Mouse (Mus musculus) forebrain, embryonic 14.5 days (tissue): ENCODE measurements around the gene Casp12. TPM values are rescaled to one million over a fixed set of nuclear protein-coding genes. Genes with fewer than 3 reads are reported as not detected.
"Not testable (repeated sequence)": the region's sequence is repeated elsewhere in the genome, so short reads cannot be mapped to it uniquely, and the experiment has no call there.

Source experiments
- ATAC-seq: fragments of 200-750 bp; cut with Nextera tagmentation; 2 replicates; pipeline ENCODE4 v1.8.0; 2017; ENCODE audit warnings: mild to moderate bottlenecking, moderate library complexity
- DNase-seq: peaks from one replicate; pipeline ENCODE4 v3.0.0-alpha.2; 2015; ENCODE audit warnings: low spot score
- H3K27ac ChIP-seq: fragments of 300-500 bp; sonication (generic); 2 replicates; pipeline ENCODE4 v1.5.1; 2014; ENCODE audit warnings: low read depth, mild to moderate bottlenecking, control low read depth, low read length, moderate library complexity
- H3K27me3 ChIP-seq: fragments of 300-500 bp; sonication (generic); replicated peaks from 2 replicates; pipeline ENCODE4 v1.6.1; 2014; ENCODE audit warnings: low read length, control low read depth, mixed read lengths; ENCODE audit not compliant: control insufficient read depth, insufficient read depth
- H3K36me3 ChIP-seq: fragments of 300-500 bp; sonication (generic); 2 replicates; pipeline ENCODE4 v1.6.1; 2014; ENCODE audit warnings: low read length, control low read depth; ENCODE audit not compliant: control insufficient read depth, insufficient read depth
- H3K4me1 ChIP-seq: fragments of 300-500 bp; sonication (generic); 2 replicates; pipeline ENCODE4 v1.6.1; 2014; ENCODE audit warnings: antibody characterized with exemption, low read length, control low read depth; ENCODE audit not compliant: control insufficient read depth, insufficient read depth
- H3K4me2 ChIP-seq: fragments of 300-500 bp; sonication (generic); 2 replicates; pipeline ENCODE4 v1.6.1; 2014; ENCODE audit warnings: mild to moderate bottlenecking, control low read depth, low read length
- H3K4me3 ChIP-seq: fragments of 300-500 bp; sonication (generic); 2 replicates; pipeline ENCODE4 v1.5.1; 2014; ENCODE audit warnings: low read depth, low read length, control low read depth
- H3K9ac ChIP-seq: fragments of 300-500 bp; sonication (generic); 2 replicates; pipeline ENCODE4 v1.6.1; 2014; ENCODE audit warnings: mild to moderate bottlenecking, low read length, control low read depth, moderate library complexity
- H3K9me3 ChIP-seq: fragments of 300-500 bp; sonication (generic); replicated peaks from 2 replicates; pipeline ENCODE4 v1.6.1; 2016; ENCODE audit warnings: low read length, control low read depth, mixed read lengths; ENCODE audit not compliant: control insufficient read depth
- WGBS: fragments of 180-500 bp; shearing (Covaris S2); extraction: QIAGEN DNeasy Blood & Tissue Kit; methylation state at CpG from one replicate; pipeline ENCODE4 v1.1.7; 2014; 5-methylcytosine and 5-hydroxymethylcytosine counted together
- polyA plus RNA-seq: library from polyadenylated mRNA; unstranded; fragments of >200 nt; fragmentation: Nextera tagmentation; extraction: Ambion mirVana; gene quantifications from 2 replicates; pipeline ENCODE4 v1.2.1, GENCODE M21; 2014

Gene Casp12
- polyA plus RNA-seq, 1 experiment from 2014 or later = 0.38 TPM

GRCm38 (mm10) chr9:5332441-5332840 lies 12.8 kb upstream of the Casp12 start:
- Histone ChIP-seq H3K9me3 (no peaks in the 10 kb centered on the region), H3K27me3 (no peaks in the 10 kb centered on the region), H3K9ac (no peak overlapping the region), H3K4me2 (no peak overlapping the region), H3K4me3 (no peak overlapping the region), H3K36me3 (no peaks in the 10 kb centered on the region), H3K4me1 (no peaks in the 10 kb centered on the region), H3K27ac (no peak overlapping the region)
- DNase-seq (no peak), ATAC-seq (no peak)

GRCm38 (mm10) chr9:5333422-5333821 lies 11.8 kb upstream of the Casp12 start:
- no peaks in the 10 kb centered on the region for H3K9me3 ChIP-seq
- H3K36me3 ChIP-seq = no peaks in the 10 kb centered on the region
- H3K4me3 ChIP-seq = no peak overlapping the region
- no peak overlapping the region for H3K27ac ChIP-seq
- no peaks in the 10 kb centered on the region for H3K27me3 ChIP-seq
- H3K4me2 ChIP-seq = no peak overlapping the region
- 97% methylated on average over 1 of the region's 1 CpGs for WGBS
- H3K4me1 ChIP-seq = no peaks in the 10 kb centered on the region
- DNase-seq (no peak), ATAC-seq (no peak)
- no peak overlapping the region for H3K9ac ChIP-seq

GRCm38 (mm10) chr9:5343092-5343491 lies 2.1 kb upstream of the Casp12 start:
- no peak overlapping the region for H3K4me3 ChIP-seq
- H3K27ac ChIP-seq = no peak overlapping the region
- no peaks in the 10 kb centered on the region for H3K9me3 ChIP-seq
- H3K27me3 ChIP-seq = no peaks in the 10 kb centered on the region
- H3K4me2 ChIP-seq = no peak overlapping the region
- no peak for ATAC-seq
- H3K36me3 ChIP-seq = no peaks in the 10 kb centered on the region
- no peak overlapping the region for H3K9ac ChIP-seq
- no peaks in the 10 kb centered on the region for H3K4me1 ChIP-seq
- DNase-seq = no peak
- 76% methylated on average over 1 of the region's 1 CpGs for WGBS

- Histone ChIP-seq H3K27ac (no peak overlapping the region), H3K27me3 (no peaks in the 10 kb centered on the region), H3K4me3 (no peak overlapping the region), H3K4me2 (no peak overlapping the region), H3K9ac (no peak overlapping the region), H3K4me1 (no peaks in the 10 kb centered on the region), H3K9me3 (no peaks in the 10 kb centered on the region), H3K36me3 (no peaks in the 10 kb centered on the region)
- 96% methylated on average over 4 of the region's 4 CpGs for WGBS
- DNase-seq (no peak), ATAC-seq (no peak)
Measured at GRCm38 (mm10) chr9:5344090-5344489, 1.1 kb upstream of the Casp12 start.

GRCm38 (mm10) chr9:5347381-5347780 lies 2.2 kb downstream of the Casp12 start:
- no peaks in the 10 kb centered on the region for H3K36me3 ChIP-seq
- ATAC-seq (no peak), DNase-seq (no peak)
- H3K4me2 ChIP-seq = no peak overlapping the region
- no peak overlapping the region for H3K4me3 ChIP-seq
- H3K9me3 ChIP-seq = no peaks in the 10 kb centered on the region
- no peak overlapping the region for H3K27ac ChIP-seq
- H3K4me1 ChIP-seq = no peaks in the 10 kb centered on the region
- no peak overlapping the region for H3K9ac ChIP-seq
- 85% methylated on average over 4 of the region's 4 CpGs for WGBS
- no peaks in the 10 kb centered on the region for H3K27me3 ChIP-seq

GRCm38 (mm10) chr9:5353673-5354072 lies 8.4 kb downstream of the Casp12 start:
- H3K4me1 ChIP-seq = no peaks in the 10 kb centered on the region
- H3K9me3 ChIP-seq = no peaks in the 10 kb centered on the region
- no peak overlapping the region for H3K4me3 ChIP-seq
- no peak overlapping the region for H3K9ac ChIP-seq
- no peaks in the 10 kb centered on the region for H3K27me3 ChIP-seq
- no peak overlapping the region for H3K4me2 ChIP-seq
- 90% methylated on average over 2 of the region's 2 CpGs for WGBS
- no peaks in the 10 kb centered on the region for H3K36me3 ChIP-seq
- ATAC-seq (no peak), DNase-seq (no peak)
- no peak overlapping the region for H3K27ac ChIP-seq

GRCm38 (mm10) chr9:5356801-5357200 lies 11.6 kb downstream of the Casp12 start:
- Histone ChIP-seq H3K9me3 (no peaks in the 10 kb centered on the region), H3K9ac (no peak overlapping the region), H3K4me3 (no peak overlapping the region), H3K27me3 (no peaks in the 10 kb centered on the region), H3K36me3 (no peaks in the 10 kb centered on the region), H3K4me2 (no peak overlapping the region), H3K4me1 (no peaks in the 10 kb centered on the region), H3K27ac (no peak overlapping the region)
- ATAC-seq (no peak), DNase-seq (no peak)

GRCm38 (mm10) chr9:5393561-5393960 lies 48.3 kb downstream of the Casp12 start:
- no peaks in the 10 kb centered on the region for H3K27me3 ChIP-seq
- ATAC-seq (no peak), DNase-seq (no peak)
- no peaks in the 10 kb centered on the region for H3K9me3 ChIP-seq
- no peaks in the 10 kb centered on the region for H3K36me3 ChIP-seq
- no peak overlapping the region for H3K4me3 ChIP-seq
- no peak overlapping the region for H3K4me2 ChIP-seq
- no peak overlapping the region for H3K9ac ChIP-seq
- no peaks in the 10 kb centered on the region for H3K4me1 ChIP-seq
- no peak overlapping the region for H3K27ac ChIP-seq

- ATAC-seq, H3K9ac ChIP-seq, H3K4me3 ChIP-seq, H3K27me3 ChIP-seq, H3K9me3 ChIP-seq, H3K36me3 ChIP-seq, H3K27ac ChIP-seq, H3K4me2 ChIP-seq, DNase-seq, H3K4me1 ChIP-seq: not testable (repeated sequence)
- WGBS = 86% methylated on average over 5 of the region's 5 CpGs
Measured at GRCm38 (mm10) chr9:5395861-5396260, 50.6 kb downstream of the Casp12 start.
